Mouse (Mus musculus) spleen, adult 2 months (tissue): ENCODE measurements around the gene Sorcs3.

Source experiments
- CTCF ChIP-seq: fragments of 200-500 bp; IDR thresholded peaks from 2 replicates; pipeline ENCODE4 v1.5.1; 2011; ENCODE audit warnings: mild to moderate bottlenecking, inconsistent platforms; ENCODE audit not compliant: insufficient read depth, insufficient read length, insufficient replicate concordance; ENCODE audit errors: extremely low read depth
- POLR2A ChIP-seq: fragments of 200-500 bp; IDR thresholded peaks from 2 replicates; pipeline ENCODE4 v1.6.1; 2011; ENCODE audit warnings: low read depth, low read length, inconsistent platforms

- no peak for TF ChIP-seq CTCF
- no peak for TF ChIP-seq POLR2A
Observed at GRCm38 (mm10) chr19:48308341-48308740, 102.5 kb downstream of the Sorcs3 start.
